Mouse (Mus musculus) regulatory T cell (primary cell): Measurements from ENCODE around the gene Ctnnbip1.
"Not testable (repeated sequence)": the region's sequence is repeated elsewhere in the genome, so short reads cannot be mapped to it uniquely, and the experiment has no call there.

Experiments used
- in situ Hi-C: fragments of 300-600 bp; cut with MboI, MseI; formaldehyde crosslinking; loops from one replicate; pipeline ENCODE4 v1.15.1; 2025; ENCODE audit warnings: high pct_unique_total_duplicates

Gene Ctnnbip1

DNA sequence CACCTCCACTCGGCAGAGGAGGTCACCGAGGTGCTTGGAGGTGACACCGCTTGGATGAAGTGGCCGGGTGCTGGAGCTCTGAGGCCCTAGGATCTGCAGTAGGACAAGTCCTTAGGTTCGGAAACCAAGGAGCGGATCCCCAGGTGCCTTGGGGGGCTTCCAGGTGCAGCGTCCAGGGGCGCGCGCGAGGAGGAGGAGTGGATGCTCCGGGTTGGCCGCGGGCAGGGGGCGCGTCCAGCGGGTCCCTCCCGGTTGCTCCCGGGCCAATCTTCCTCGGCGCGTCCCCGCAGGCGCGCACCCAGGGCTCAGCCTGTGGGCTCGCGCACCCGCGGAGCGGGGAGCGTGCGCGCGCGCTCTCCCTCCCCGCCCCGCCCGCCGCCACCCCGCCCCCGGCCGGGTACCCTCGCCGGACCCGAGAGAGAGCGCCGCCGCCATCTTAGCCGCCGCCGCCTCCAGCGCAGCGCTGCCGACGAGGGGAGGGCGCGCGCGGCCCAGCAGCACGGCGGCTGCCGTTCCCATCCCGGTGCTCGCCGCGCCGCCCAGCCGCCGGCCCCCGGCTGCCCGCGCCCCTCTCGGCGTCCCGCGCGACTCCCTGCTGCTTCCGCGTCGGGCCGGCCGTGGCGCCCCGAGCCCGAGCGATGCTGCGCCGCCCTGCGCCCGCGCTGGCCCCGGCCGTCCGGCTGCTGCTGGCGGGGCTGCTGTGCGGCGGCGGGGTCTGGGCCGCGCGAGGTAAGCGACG, 68.2 kb downstream of the Ctnnbip1 start, which contains the start of gene Clstn1:
Gene Clstn1, plus strand, starts transcription at position 425 of the 739 bp plus-strand sequence.
- in situ Hi-C loops = no loop called here

DNA sequence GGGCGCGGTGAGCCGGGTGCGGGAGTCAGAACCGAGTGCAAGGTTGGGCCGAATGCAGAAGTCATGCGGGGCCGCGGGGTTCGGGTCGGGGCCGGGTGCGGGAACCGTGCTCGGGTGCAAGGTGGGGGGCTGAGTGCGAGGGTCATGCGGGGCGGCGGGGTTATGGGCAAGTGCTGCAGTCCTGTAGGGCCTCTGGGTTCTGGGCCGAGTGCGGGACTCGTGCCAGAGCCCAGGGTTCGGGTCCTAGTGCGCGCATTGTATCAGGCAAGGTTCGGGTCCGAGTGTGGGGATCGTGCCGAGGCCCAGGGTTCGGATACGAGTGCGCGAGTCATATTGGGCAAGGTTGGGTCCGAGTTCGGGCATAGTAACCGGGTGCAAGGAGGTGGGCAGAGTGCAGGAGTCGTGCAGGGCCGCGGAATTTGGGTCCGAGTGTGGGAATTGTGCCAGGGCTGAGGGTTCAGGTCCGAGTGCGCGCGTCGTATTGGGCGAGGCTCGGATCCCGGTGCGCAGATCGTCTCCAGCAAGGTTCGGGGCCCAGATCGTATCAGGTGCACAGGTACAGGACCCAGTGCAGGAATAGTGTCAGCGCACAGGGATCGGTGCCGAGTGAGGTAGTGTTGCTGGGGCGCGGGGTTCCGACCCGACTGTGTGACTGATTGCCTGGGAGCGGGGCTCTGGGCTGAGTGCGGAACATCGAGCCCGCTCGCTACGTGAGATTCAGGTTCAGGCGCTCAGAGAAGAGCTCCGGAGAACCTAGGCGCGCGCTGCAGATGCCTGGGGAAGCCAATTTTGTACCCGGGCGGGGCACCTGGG, 69.0 kb downstream of the Ctnnbip1 start:
- in situ Hi-C loops = no loop called here

DNA sequence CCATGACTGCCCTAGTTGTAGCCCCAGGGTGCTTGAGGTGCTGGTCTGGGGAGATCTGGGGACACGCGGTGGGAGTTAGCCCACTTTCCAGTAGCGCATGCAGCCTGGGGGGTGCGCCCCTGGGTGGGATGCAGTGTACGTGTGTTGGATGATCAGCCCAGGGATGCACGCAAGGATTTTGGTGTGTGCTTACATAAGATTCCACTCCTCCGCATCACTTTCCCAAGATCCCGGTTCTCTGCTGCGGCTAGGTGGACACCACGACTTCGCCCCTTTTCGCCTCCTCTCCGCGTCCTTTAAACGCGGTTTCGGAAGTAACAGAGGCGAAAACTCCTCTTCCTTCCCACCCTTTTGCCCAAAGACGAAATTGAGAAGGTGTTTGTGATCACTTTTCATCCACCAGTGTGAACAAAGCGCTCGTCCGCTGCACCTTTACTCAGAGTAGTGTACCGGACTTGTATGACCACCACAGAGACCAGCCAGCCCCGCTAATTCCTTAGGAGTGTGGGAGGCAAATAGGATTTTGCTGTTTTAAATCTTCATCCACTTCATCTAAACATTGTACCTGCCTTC, 69.6 kb downstream of the Ctnnbip1 start:
- in situ Hi-C loops = no loop called here

DNA sequence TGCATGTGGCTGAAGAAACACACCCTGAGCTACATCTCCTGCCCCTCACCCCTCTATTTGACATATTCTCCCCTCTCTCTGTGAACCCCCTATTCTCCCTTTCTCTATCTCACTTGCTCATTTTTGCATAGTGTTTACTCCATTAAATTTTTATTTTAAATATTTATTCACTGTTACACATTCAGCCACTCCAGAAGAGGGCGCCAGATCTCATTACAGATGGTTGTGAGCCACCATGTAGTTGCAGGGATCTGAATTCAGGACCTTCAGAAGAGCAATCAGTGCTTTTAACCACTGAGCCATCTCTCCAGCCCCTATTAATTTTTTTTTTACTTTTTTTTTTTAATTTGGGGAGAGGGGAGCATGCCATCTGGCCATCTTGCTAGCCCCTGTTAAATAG, 72.2 kb downstream of the Ctnnbip1 start:
- in situ Hi-C loops = no loop called here

DNA sequence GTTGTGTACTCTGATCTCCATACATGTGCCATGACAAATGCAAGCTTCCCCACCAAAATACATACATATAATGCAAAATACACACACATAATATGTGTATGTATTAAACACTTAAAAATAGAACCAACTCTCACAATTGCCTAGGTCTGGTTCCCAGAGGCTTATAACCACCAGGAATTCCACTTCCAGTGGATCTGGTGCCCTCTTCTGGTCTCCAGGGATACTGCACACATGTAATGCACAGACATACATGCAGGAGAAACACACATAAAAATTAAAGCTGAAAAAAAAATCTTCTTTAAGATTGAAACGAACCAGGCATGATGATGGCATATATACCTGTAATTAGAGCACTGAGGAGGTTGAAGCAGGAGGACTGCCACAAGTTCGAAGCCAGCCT, 73.5 kb downstream of the Ctnnbip1 start:
- in situ Hi-C loops = no loop called here

DNA sequence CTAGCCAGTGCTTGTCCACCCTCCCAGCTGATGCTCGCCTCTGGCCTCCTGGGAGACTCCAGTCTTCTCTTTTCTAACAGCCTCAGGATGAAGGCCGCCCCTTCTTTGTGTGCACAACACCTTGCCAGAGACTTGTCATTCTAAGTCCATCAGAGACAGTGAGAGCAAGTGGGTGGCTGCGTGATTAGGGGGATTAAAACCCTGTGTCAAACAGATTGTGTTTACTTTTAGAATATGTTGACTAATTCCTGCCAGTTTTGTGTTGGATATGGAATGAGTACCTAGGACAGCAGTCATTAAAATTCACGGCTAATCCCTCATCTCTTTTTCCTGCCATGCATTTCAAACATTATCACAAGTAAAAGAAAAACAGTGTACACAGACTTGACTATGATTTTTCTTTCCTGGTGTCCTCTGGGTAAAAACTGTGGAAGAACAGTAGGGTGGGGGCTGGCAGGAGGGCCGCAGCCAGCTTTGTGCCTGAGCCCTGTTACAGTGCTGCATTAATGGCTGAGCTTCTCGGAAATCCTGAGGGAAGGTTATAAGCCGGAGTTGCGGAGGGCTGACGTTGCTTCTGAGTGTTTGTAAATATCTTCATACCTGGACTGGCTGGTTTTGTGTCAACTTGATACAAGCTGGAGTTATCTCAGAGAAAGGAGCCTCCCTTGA, 77.0 kb downstream of the Ctnnbip1 start:
- in situ Hi-C loops = no loop called here

DNA sequence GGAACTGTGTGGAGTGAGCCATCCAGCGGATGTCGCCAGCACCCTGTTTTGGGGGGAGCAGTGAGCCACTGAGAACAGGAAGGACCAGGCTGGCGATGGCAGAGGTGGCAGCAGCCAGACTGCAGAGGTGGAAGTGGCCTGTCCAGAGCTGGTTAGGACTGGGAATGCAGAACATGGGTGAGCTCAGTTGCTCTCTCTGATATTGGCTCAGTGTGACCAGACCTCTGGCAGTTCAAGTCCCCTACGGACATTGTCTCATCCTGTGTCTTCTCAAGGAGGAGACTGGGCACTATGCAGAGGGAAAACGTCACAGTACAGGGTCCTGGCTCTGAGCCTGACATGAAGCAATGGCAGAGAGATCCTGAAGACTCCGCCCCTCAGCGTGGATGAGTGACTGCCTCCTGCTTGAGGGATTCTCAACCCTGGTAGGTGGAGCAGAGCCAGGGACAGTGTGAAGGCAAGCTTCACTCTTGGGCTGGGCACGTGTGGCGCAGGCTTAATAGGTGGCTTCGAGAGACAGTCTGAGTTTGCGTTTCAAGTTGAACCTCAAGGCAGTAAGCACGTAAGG, 79.7 kb downstream of the Ctnnbip1 start:
- in situ Hi-C loops = no loop called here

DNA sequence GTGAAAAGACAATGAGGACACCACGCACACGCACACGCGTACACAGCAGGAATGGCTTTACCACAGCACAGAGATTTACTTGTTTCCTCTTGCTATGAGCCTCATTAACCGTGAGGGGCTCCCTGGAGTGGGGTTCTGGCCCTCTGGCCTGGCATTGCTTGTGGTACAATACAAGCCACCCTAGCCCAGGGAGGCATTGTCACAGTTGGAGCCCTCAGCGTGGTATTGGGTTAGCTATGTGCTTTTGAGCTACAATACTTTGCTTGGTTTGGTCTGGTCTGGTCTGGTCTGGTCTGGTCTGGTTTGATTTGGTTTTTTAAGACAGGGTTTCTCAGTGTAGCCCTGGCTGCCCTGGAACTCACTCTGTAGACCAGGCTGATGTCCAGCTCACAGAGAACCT, 81.5 kb downstream of the Ctnnbip1 start:
- in situ Hi-C loops = no loop called here

DNA sequence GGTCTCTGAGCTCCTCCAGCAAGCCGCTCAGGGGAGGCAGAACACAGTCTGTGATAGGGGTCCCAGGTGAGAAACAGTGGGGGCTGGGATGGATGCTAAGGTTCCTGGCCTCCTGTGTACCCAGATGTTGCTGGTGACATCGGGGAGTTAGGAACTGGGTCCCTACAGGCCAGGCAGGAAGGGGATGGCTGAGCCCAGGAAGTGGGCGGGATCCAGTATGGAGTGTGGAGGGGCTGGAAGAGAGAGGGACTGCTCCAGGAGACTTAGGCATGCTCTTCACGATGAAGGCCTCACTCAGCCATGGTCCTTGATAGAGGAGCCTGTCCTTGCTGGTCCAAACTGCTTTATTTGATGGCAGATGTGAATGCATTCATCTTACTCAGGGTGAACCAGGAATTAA, 82.1 kb downstream of the Ctnnbip1 start:
- in situ Hi-C loops = no loop called here

DNA sequence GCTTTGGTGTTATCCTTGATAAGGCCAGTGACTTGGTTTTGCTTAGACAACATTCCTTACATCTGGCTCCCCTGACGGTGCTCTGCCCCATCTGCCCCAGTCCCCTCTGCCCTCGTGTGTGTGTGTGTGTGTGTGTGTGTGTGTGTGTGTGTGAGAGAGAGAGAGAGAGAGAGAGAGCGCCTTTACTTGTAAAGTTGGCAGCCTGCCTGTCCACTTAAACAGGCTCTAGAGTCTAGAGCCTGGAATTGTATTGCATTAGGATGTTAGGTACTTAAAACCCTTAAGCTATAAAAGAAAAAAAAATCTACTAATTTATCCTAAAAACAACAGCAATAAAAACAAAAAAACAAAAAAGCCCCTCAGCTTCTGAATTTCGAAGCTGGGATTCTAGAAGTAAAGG, 83.4 kb downstream of the Ctnnbip1 start:
- in situ Hi-C loops = no loop called here

DNA sequence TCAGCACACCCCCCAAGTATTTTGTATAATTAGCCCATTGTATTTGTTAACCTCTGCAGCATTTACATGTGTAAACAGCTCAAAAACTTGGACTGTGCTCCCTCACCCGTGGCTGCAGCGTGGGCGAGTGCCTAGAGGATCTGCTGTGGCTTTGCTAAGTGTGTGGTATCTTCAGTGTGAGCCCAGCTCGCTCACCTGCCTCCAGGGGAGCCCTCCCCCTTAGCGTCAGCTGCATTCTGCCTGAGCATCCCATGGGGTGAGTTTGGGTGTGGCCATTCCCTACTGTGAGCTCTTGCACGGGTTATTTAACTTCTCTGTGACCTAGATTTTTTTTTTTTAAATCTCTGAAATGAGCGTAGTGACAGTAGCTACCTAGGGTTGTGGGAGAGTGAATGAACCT, 84.2 kb downstream of the Ctnnbip1 start:
- in situ Hi-C loops = no loop called here

DNA sequence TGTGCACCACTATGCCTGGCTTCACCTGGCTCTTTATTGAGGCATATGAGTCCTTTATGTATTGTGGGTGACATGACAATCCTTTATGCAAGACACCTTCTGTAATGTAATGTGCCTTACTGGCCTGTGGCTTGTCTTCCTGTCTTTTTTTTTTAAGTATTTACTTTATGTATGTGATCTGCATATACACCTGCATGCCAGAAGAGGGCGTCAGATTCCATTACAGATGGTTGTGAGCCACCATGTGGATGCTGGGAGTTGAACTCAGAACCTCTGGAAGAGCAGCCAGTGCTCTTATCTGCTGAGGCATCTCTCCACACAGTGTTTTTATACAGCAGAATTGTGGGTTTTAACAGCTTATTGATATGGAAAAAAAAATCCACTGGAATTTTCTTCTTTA, 85.8 kb downstream of the Ctnnbip1 start:
- in situ Hi-C loops = no loop called here

DNA sequence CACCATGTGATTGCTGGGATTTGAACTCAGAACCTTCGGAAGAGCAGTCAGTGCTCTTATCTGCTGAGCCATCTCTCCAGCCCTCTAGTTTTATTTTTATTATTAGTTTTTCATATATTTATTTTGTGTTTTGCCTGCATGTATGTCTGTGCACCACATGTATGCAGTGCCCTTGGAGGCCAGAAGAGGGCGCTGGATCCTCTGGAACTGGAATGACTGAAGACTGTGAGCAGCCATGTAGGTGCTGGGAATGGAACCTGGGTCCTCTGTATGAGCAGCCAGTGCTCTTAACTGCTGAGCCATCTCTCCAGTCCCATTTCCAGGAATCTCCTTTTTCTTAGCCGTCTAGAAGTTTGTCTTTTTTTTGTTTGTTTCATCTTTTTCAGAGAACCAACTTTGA, 86.5 kb downstream of the Ctnnbip1 start:
- in situ Hi-C loops = no loop called here

DNA sequence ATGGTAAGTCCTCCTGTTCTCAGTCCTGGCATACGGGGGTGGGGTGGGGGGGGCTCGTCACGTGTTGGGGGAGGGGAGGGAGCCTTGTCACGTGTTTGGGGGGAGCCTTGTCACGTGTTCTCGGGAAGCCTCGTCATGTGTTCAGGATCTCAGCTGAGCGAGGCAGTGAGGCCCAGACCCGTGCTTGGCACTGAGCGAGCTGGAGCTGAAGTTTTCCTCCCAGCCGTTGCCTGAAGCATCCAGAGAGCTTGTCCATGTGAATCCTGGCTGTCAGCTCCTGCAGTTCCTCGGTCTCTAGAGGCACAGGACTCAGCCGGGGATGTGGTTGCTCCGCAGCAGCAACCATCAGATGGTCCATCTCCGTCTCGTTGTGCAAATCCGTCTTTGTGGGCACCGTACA, 88.0 kb downstream of the Ctnnbip1 start:
- in situ Hi-C loops = no loop called here

DNA sequence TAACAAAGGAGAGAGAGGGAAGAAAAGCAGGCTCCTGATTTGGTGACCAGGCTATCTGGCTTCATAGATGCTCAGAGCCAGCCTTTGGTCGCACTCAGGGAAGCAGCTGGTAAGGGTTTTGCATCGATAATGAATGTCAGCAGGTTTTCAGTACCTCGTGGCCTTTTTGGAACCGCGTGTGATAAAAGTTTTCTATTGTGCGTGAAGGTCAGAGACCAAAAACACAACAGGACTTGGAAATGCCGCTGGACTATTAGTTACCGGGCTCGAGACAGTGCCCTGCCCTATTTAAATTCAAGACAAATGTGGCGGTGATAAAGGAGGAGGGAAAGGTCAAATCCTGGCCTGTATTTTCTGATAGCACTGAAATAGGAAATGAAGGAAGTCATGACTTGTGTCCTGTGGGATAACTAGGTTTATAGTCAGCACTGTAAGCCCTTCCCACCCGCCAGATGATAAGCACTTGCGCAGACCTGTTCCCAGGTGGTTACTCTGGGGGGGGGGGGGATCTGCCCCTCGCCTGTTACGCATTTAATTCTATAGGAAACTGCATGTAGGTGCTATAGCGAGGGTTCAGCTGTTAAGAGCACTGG, 88.8 kb downstream of the Ctnnbip1 start:
- in situ Hi-C loops = no loop called here

DNA sequence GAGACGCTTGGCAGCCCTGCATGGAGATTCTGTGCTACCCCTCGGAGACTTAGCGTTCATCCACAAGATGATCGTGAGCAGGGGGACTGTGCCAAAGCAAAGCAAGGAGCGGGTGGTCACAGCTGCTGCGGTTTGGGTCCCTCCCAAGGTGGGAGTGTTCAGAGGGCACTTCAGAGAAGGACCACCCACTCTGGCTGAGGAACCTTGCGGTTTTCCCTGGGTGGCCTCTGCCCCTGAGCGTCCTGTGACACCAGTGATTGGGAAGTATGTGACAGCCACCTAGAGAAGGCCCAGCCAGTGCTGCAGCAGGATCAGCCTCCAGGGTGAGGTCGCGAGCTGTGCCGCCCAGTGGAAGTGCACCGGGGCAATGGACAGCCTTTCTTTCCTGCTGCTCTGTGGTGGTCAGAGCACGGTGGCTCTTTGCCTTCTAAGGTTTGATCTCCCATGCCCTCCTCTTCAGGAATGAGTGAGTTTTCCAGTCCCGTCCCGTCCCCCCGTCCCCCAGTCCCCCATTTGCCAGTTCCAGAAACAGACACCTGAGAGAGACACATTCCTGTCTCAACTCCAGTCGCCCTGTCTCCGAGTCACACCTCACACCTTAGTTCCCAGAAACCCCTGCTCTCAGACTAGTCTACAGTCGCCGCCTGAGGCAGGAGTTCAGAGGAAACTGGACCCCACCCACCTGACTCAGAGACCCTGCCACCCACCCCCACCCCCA, 89.7 kb downstream of the Ctnnbip1 start:
- in situ Hi-C loops = no loop called here

DNA sequence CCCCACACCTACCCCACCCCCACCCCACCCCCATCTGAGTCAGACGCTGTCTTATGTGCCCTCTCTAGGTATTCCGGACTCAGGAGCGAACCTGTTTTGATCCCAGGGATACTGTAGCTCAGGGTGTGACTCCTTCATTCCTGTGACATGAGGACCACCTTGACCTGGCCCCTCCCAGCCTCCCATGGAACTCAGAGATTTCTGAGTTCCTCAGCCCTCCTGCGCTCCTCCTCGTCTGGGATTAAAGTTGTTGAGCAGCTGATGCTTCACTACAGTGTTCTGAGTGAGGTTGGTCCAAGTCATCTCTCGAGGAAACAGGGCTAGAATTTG, 90.2 kb downstream of the Ctnnbip1 start:
- in situ Hi-C loops = no loop called here

DNA sequence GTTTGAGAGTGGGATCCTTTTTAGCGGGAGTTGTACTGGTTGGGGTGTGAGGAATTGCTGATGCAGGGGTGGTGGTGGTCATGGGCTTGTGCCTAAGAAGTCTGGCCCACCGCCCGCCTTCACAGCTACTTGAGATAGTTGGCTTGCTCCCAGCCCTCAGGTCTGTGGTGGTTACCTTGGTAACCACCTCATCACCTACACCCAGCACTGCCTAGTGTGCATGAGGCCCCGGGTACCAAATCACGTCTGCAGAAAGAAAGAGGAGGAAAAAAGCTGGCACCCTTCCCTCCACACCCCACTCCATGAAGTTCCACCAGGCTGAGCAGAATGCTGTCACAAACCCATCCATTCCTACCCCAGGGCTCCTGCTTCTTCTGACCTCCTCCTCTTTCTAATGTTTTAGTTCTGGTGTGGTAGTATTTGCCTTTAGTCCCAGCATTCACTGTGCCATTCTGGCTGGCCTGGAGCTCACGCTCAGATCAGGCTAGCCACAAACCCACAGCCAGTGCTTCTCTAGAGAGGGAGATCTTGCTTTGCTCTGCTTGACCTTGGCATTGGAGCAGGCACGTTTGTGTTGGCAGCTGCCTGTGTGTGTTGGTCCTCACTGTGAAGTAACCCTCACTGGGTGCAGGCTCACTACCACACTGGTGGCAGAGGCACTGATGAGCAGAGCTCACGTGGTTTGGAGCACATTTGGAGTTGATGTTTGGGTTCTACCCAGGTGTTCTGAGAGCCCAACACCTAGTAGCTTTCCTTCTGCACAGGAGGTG, 91.4 kb downstream of the Ctnnbip1 start:
- in situ Hi-C loops = no loop called here

DNA sequence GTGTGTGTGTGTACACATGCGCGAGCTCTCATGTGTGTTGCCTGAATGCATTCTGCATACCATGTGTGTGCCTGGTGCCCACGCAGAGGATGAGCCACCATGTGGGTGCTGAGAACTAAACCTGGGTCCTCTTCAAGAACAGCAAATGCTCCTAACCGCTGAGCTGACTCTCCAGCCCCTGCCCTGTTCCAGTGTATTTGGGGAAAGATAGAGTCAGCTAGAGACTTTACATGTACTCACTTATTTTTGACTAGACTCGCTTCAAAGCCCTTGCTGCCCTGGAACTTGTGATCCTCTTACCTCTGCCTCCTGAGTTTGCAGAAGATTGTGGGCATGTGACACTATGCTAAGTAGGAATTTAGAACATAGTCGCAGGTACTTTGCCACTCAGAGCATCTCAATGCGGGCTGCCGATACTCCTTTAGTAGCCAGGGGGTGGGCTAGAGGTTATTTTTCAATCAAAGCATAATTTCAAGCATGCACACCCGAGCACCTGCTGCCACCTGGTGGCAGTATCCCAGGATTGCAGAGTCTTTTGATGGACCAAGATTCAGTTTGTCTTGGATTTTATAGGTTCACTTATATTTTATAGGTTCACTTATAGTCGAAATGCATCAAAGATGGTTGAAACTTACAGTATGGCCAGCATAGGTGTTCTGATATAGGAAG, 93.5 kb downstream of the Ctnnbip1 start:
- in situ Hi-C loops = no loop called here

DNA sequence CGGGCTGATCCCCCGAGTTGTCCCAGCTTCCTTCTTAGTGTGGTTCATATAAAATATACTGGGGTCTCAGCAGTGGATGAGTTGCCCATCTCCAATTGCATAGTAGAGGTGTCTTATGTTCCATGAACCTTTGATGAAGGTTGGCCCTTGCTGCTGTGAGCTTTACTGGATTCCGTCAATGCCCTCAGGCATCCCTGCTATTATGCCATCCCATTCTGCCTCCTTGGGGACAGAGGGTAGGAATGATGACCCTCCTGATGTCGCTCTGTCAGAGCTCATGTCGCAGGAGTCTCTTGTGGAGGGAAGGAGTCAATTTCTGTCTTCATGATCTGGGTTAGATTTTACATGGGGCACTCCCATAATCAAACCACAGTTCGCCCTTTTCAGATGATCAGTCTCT, 95.5 kb downstream of the Ctnnbip1 start:
- in situ Hi-C loops = not testable (repeated sequence)
